Mouse (Mus musculus) limb, embryonic 12.5 days (tissue): ENCODE data around the gene Cnga3. TPM values are rescaled to one million over a fixed set of nuclear protein-coding genes. Genes with fewer than 3 reads are reported as not detected.

ENCODE experiments used
- ATAC-seq: fragments of 200-750 bp; cut with Nextera tagmentation; 2 replicates; pipeline ENCODE4 v1.8.0; 2017; ENCODE audit warnings: low read depth, moderate TSS enrichment; ENCODE audit not compliant: insufficient number of reproducible peaks, insufficient read depth, low FRiP score, low TSS enrichment
- H3K27ac ChIP-seq: fragments of 300-500 bp; sonication (generic); 2 replicates; pipeline ENCODE4 v1.5.1; 2016; ENCODE audit warnings: mild to moderate bottlenecking, moderate library complexity
- H3K27me3 ChIP-seq: fragments of 300-500 bp; sonication (generic); 2 replicates; pipeline ENCODE4 v1.6.1; 2016; ENCODE audit warnings: mild to moderate bottlenecking, moderate library complexity
- H3K36me3 ChIP-seq: fragments of 300-500 bp; sonication (generic); 2 replicates; pipeline ENCODE4 v1.6.1; 2016; ENCODE audit warnings: mild to moderate bottlenecking, moderate library complexity
- H3K4me1 ChIP-seq: fragments of 300-500 bp; sonication (generic); replicated peaks from 2 replicates; pipeline ENCODE4 v1.6.1; 2016
- H3K4me2 ChIP-seq: fragments of 300-500 bp; sonication (generic); 2 replicates; pipeline ENCODE4 v1.6.1; 2016; ENCODE audit warnings: mild to moderate bottlenecking, moderate library complexity
- H3K4me3 ChIP-seq: fragments of 300-500 bp; sonication (generic); replicated peaks from 2 replicates; pipeline ENCODE4 v1.5.1; 2016; ENCODE audit warnings: mild to moderate bottlenecking
- H3K9ac ChIP-seq: fragments of 300-500 bp; sonication (generic); replicated peaks from 2 replicates; pipeline ENCODE4 v1.6.1; 2016; ENCODE audit warnings: mild to moderate bottlenecking, moderate library complexity
- H3K9me3 ChIP-seq: fragments of 300-500 bp; sonication (generic); 2 replicates; pipeline ENCODE4 v1.6.1; 2016; ENCODE audit warnings: mild to moderate bottlenecking, moderate library complexity
- WGBS: fragments of 180-500 bp; shearing (Covaris S2); methylation state at CpG from one replicate; pipeline ENCODE4 v1.1.7; 2016; 5-methylcytosine and 5-hydroxymethylcytosine counted together
- polyA plus RNA-seq: library from polyadenylated mRNA; unstranded; fragments of >200 nt; fragmentation: Nextera tagmentation; extraction: Ambion mirVana; gene quantifications from 2 replicates; pipeline ENCODE4 v1.2.1, GENCODE M21; 2016

The Cnga3 gene
- polyA plus RNA-seq, 1 experiment from 2014 or later = not detected

- no peaks in the 10 kb centered on the region for H3K4me1 ChIP-seq
- H3K9ac ChIP-seq = no peak overlapping the region
- 54% methylated on average over 6 of the region's 6 CpGs for WGBS
- H3K4me2 ChIP-seq = no peak overlapping the region
- no peak for ATAC-seq
- no peaks in the 10 kb centered on the region for H3K9me3 ChIP-seq
- H3K4me3 ChIP-seq = no peak overlapping the region
- H3K36me3 ChIP-seq = no peaks in the 10 kb centered on the region
- H3K27me3 ChIP-seq = peaks cover 4% of the 10 kb centered on the region
- no peak overlapping the region for H3K27ac ChIP-seq
These were observed 6.1 kb downstream of the Cnga3 start for GRCm38 (mm10) chr1:37220134-37220907.

- Histone ChIP-seq H3K4me2 (no peak overlapping the region), H3K9ac (no peak overlapping the region), H3K27me3 (peaks cover 4% of the 10 kb centered on the region), H3K36me3 (no peaks in the 10 kb centered on the region), H3K9me3 (no peaks in the 10 kb centered on the region), H3K4me1 (no peaks in the 10 kb centered on the region), H3K27ac (no peak overlapping the region), H3K4me3 (no peak overlapping the region)
- 52% methylated on average over 7 of the region's 7 CpGs for whole genome bisulfite sequencing
- ATAC-seq = no peak
These were observed 7.8 kb downstream of the Cnga3 start for GRCm38 (mm10) chr1:37222002-37222401.

GRCm38 (mm10) chr1:37230404-37230803, 16.2 kb downstream of the Cnga3 start:
- Histone ChIP-seq H3K36me3 (no peaks in the 10 kb centered on the region), H3K9me3 (peaks cover 10% of the 10 kb centered on the region; the same call in 1 of the 2 replicates), H3K4me2 (no peak overlapping the region), H3K4me3 (no peak overlapping the region), H3K9ac (no peak overlapping the region), H3K27me3 (no peaks in the 10 kb centered on the region), H3K27ac (no peak overlapping the region), H3K4me1 (peaks cover 10% of the 10 kb centered on the region; the same call in 1 of the 2 replicates)
- ATAC-seq = no peak
- 68% methylated on average over 6 of the region's 6 CpGs for WGBS

GRCm38 (mm10) chr1:37231295-37231701, 17.1 kb downstream of the Cnga3 start:
- H3K9me3 ChIP-seq = peaks cover 10% of the 10 kb centered on the region; the same call in 1 of the 2 replicates
- H3K36me3 ChIP-seq = no peaks in the 10 kb centered on the region
- no peak overlapping the region for H3K9ac ChIP-seq
- H3K4me1 ChIP-seq = peaks cover 10% of the 10 kb centered on the region; the same call in 1 of the 2 replicates
- no peak overlapping the region for H3K4me3 ChIP-seq
- no peaks in the 10 kb centered on the region for H3K27me3 ChIP-seq
- peak; percentile 83 for ATAC-seq
- whole genome bisulfite sequencing = 36% methylated on average over 6 of the region's 6 CpGs
- peak overlapping the region; percentile 26 for H3K4me2 ChIP-seq
- H3K27ac ChIP-seq = no peak overlapping the region

- 59% methylated on average over 10 of the region's 10 CpGs for WGBS
- no peak overlapping the region for H3K4me3 ChIP-seq
These were observed 24.9 kb downstream of the Cnga3 start for GRCm38 (mm10) chr1:37239045-37239635.

GRCm38 (mm10) chr1:37242253-37242652, 28.0 kb downstream of the Cnga3 start:
- Histone ChIP-seq H3K27ac (no peak overlapping the region), H3K4me2 (no peak overlapping the region), H3K4me3 (no peak overlapping the region), H3K4me1 (peaks cover 6% of the 10 kb centered on the region; the same call in 1 of the 2 replicates), H3K9me3 (no peaks in the 10 kb centered on the region), H3K36me3 (no peaks in the 10 kb centered on the region), H3K27me3 (no peaks in the 10 kb centered on the region), H3K9ac (no peak overlapping the region)
- ATAC-seq = no peak
- 75% methylated on average over 8 of the region's 8 CpGs for WGBS

More at GRCm38 (mm10) chr1:37239045-37239635, 24.9 kb downstream of the Cnga3 start:
- Histone ChIP-seq H3K4me1 (peaks cover 8% of the 10 kb centered on the region; the same call in 1 of the 2 replicates), H3K4me2 (no peak overlapping the region), H3K9me3 (no peaks in the 10 kb centered on the region), H3K9ac (no peak overlapping the region), H3K27ac (no peak overlapping the region), H3K27me3 (no peaks in the 10 kb centered on the region), H3K36me3 (no peaks in the 10 kb centered on the region)
- ATAC-seq = no peak

GRCm38 (mm10) chr1:37246476-37246875, 32.2 kb downstream of the Cnga3 start:
- Histone ChIP-seq H3K27ac (no peak overlapping the region), H3K9ac (no peak overlapping the region), H3K4me3 (no peak overlapping the region), H3K9me3 (no peaks in the 10 kb centered on the region), H3K27me3 (no peaks in the 10 kb centered on the region), H3K4me1 (0 out of 2 replicates have a peak, but pooled peaks cover 3% of the 10 kb centered on the region), H3K36me3 (no peaks in the 10 kb centered on the region), H3K4me2 (no peak overlapping the region)
- WGBS = 87% methylated on average over 2 of the region's 2 CpGs
- ATAC-seq = no peak

- Histone ChIP-seq H3K4me3 (no peak overlapping the region), H3K4me1 (0 out of 2 replicates have a peak, but pooled peaks cover 3% of the 10 kb centered on the region), H3K36me3 (no peaks in the 10 kb centered on the region), H3K27me3 (no peaks in the 10 kb centered on the region), H3K9me3 (no peaks in the 10 kb centered on the region), H3K4me2 (no peak overlapping the region), H3K27ac (no peak overlapping the region), H3K9ac (no peak overlapping the region)
- ATAC-seq = no peak
- 59% methylated on average over 2 of the region's 2 CpGs for WGBS
These were observed 34.2 kb downstream of the Cnga3 start for GRCm38 (mm10) chr1:37248406-37248805.

- H3K9ac ChIP-seq = no peak overlapping the region
- H3K36me3 ChIP-seq = no peaks in the 10 kb centered on the region
- H3K4me1 ChIP-seq = 0 out of 2 replicates have a peak, but pooled peaks cover 3% of the 10 kb centered on the region
- no peak for ATAC-seq
- H3K4me2 ChIP-seq = no peak overlapping the region
- no peak overlapping the region for H3K4me3 ChIP-seq
- H3K27ac ChIP-seq = no peak overlapping the region
- 35% methylated on average over 5 of the region's 5 CpGs for WGBS
- H3K27me3 ChIP-seq = no peaks in the 10 kb centered on the region
- no peaks in the 10 kb centered on the region for H3K9me3 ChIP-seq
These were observed 36.5 kb downstream of the Cnga3 start for GRCm38 (mm10) chr1:37250643-37251310.

GRCm38 (mm10) chr1:37258443-37258842, 44.2 kb downstream of the Cnga3 start:
- H3K9me3 ChIP-seq = no peaks in the 10 kb centered on the region
- H3K4me1 ChIP-seq = no peaks in the 10 kb centered on the region
- WGBS = 90% methylated on average over 2 of the region's 2 CpGs
- no peak overlapping the region for H3K9ac ChIP-seq
- no peak overlapping the region for H3K4me3 ChIP-seq
- no peak for ATAC-seq
- H3K27ac ChIP-seq = no peak overlapping the region
- H3K4me2 ChIP-seq = no peak overlapping the region
- no peaks in the 10 kb centered on the region for H3K36me3 ChIP-seq
- H3K27me3 ChIP-seq = no peaks in the 10 kb centered on the region

GRCm38 (mm10) chr1:37272464-37272863, 58.2 kb downstream of the Cnga3 start:
- no peak overlapping the region for H3K9ac ChIP-seq
- no peaks in the 10 kb centered on the region for H3K4me1 ChIP-seq
- H3K4me2 ChIP-seq = no peak overlapping the region
- H3K36me3 ChIP-seq = no peaks in the 10 kb centered on the region
- H3K27me3 ChIP-seq = 0 out of 2 replicates have a peak, but pooled peaks cover 2% of the 10 kb centered on the region
- no peak overlapping the region for H3K4me3 ChIP-seq
- no peaks in the 10 kb centered on the region for H3K9me3 ChIP-seq
- 12% methylated on average over 7 of the region's 7 CpGs for WGBS
- ATAC-seq = no peak; the same call in 1 of the 2 replicates
- H3K27ac ChIP-seq = no peak overlapping the region
